Mouse (Mus musculus): ENCODE data around the gene Usp22.
A peak's percentile ranks its signal among the peaks of the same experiment; 100 is the strongest.
"Not testable (repeated sequence)": the region's sequence is repeated elsewhere in the genome, so short reads cannot be mapped to it uniquely, and the experiment has no call there.

Usp22 gene

DNA sequence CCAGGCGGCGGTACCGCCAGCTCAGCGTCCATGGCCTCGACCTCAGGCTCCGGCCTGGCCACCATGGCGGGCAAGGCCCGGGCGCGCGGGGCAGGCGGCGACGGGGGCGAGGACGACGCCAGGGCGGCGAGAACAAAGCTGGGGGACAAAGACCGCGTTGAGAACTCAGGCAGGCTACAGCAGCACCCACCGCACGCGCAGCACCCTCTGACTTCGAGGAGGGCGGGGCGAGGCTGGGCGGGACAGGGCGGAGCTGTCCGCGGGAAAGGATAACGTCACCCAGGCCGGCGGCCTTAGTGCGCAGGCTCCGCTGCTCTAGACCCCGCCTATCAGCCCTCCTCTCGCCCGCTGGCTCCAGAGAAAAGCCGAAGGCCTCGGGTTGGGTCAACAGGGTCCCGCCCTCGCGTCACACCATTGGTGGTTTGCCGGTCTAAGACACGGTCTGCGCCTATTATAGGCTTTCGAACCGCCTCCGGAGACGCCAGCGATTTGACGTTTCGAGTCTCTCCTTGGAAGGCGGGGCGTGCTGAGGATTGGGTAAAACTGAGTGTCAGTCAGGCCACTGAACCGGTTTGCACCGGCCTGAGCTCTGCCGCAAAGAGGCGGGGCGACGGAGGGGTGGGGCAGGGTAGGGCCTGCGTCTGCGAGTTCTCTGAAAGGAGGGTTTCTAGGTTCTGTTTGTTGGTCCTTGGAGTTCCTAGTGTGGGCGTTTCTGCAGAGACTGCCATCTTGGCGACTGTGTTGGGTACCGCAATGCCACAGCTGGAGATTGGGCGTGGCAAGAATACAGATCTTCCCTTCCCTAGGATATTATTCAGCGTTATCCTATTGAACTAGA is at the start of gene Usp22:
Gene Usp22, minus strand, starts transcription at position 235 of the 838 bp plus-strand sequence.
- peak; percentile 100 for DNase-seq (ENCODE audit: low read depth, low spot score)

DNA sequence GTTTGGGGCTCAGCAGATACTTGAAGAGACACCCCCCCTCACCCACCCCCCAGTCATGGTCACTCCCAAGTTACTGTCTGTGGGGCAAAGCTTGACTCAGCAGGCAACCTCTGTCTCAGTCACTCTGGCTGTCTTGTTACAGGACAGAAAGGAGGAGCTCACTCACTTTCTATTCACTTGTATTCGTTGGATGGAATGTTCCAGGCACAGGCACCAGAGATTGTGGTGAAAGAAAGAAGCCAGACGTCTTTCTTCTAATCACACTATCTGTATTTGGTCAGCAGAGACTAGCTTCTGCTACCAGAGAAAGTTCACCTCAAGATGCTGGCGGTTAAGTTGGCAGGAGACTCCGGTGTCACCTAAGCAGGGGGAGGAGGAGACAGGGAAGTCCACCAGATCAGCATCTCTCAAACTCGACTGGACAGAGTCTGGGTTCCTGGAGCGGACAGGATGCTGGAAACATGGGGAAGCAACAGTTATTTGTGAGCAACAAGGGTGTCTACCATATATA is 49.4 kb upstream of the Usp22 start:
- DNase-seq (ENCODE audit: low read depth, low spot score) = no peak

DNA sequence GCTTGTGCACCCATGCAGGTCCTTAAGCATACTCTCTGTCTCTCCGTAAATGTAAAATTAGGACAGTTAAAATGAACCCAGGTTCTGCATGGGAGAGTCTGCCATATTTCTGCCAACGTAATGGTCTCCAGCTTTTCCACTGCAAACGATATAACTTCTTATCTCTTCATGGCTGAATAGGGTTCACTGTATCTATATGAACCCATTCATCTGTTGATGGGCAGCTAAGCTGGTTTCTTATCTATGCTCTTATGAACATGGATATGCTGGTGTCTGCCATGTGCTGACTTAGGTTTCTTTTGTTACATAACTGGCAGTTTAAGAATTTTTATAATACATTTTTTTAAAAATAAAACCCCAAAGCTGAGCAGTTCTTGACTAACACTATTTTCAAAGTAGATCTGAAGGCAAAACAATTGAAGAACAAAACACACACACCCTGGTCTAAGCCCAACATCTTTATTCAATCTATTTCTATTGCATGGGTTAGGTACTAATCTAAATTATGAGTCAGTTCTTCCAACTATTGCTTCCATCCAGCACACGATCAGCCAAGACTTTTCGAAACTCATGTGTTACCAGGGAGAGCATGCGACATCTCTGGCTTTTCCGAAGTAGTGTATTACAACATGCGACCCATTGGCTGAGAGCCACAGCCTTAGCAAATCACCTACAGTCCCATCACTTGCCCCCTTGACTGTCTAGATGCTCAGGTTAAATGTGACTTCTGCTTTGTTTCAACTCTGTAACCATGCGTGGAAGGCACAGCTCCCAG is 48.3 kb upstream of the Usp22 start:
- peak; percentile 42 for DNase-seq (ENCODE audit: low read depth, low spot score)

DNA sequence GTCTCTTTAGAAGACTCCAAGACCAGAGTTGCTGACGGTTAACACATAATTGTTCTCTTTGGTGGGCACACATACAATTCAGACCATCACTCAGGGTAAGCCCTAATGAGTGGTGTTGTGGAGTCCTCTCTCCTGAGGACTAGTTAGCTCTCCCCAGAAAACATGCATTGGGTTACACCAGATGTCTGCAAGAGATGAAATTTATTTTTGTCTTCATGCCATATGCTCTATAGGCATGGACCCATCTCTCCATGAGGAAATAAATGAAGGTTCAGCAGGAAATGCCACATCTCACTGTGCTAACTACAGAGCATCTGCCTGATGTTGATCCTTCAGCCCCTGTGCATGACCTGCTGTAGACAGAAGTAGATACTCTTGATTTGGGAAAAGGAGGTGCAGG is 47.2 kb upstream of the Usp22 start:
- no peak for DNase-seq (ENCODE audit: low read depth, low spot score)

DNA sequence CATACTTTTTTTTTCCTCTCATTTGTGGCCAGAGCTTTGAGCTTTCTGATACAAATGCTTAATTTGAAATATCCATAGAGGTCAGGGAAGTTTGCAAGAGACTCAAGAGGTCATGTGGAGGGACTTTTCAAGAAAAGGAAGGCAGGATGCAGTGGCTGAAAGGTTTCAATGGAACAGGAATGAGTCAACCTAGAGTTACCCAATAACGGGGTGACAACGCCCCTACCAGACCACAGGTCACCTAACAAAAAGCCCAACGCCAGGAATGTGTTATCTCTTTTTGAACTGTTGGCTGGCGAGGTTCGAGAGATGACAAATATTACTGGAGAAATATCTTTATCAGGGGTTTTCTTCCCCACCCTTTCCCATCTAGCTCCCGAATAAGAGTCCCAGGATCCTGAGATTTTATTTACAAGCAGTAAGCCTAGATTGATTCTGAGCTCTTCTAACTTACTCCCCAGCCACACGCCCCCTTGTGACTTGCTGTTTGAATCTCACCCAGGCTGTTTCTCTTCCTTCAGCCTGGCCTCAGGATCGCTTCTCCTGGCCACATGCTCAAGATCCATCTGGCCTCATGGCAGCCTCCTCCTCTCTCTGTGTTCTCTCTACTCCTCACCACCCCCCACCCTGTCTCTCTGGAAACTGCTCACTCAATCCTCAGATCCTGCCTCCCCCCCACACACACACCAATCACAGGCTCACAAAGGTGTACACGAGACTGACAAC is 45.5 kb upstream of the Usp22 start:
- DNase-seq (ENCODE audit: low read depth, low spot score) = peak; percentile 66

DNA sequence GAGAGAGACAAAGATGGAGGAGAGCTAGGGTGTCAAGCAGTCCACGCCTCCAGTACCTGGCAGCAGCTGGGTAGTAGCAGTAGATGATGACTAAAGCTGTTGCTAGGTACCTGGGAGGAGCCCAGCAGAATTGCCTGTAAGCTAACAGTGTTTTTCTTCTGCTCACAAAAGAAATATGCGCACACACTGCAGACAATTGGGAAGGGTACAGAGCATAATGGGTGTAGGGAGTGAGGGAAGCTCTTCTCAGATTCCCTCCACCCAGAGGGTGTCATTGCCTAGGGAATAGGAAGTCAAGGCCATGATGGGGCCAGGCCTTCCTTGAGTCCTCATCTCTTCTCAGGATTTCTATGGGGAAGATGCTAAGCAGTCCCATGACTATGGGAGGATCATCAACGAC is 41.1 kb upstream of the Usp22 start:
- no peak for DNase-seq (ENCODE audit: low read depth, low spot score)

DNA sequence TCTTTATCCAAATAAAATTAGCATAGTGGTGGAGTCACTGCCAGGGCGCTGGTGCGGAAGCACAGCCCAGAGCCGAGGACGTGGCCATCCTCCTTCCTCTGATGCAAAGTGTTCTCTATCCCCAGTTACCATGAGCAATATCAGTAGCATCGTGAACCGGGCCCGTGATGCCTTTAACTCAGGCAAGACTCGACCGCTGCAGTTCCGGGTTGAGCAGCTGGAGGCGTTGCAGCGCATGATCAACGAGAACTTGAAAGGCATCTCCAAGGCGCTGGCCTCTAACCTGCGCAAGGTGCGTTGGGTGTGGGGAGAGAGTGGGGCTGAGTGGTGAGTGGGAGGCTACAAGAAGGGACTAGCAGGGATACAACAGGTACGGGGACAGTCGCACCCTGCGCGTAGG is 37.2 kb upstream of the Usp22 start:
- DNase-seq (ENCODE audit: low read depth, low spot score) = no peak

DNA sequence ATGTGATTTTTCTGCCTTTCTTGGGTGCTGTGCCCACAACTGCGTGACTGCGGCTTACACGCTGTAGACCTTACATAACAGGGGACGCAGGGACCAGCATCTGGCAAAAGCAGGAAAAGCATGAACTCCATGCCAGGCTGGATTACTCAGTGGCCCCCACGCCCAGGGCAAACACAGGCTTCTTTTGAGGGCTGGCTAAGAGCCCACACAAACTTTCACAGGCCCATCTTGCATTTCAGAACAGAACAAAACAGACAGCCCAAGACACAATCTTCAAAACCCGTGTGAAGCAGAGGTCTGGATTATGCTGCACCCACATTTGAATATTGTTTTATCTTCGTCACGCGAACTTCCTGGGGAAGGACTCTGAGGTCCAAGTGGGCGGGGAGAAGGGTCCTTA is 33.5 kb upstream of the Usp22 start:
- DNase-seq (ENCODE audit: low read depth, low spot score) = peak; percentile 46

DNA sequence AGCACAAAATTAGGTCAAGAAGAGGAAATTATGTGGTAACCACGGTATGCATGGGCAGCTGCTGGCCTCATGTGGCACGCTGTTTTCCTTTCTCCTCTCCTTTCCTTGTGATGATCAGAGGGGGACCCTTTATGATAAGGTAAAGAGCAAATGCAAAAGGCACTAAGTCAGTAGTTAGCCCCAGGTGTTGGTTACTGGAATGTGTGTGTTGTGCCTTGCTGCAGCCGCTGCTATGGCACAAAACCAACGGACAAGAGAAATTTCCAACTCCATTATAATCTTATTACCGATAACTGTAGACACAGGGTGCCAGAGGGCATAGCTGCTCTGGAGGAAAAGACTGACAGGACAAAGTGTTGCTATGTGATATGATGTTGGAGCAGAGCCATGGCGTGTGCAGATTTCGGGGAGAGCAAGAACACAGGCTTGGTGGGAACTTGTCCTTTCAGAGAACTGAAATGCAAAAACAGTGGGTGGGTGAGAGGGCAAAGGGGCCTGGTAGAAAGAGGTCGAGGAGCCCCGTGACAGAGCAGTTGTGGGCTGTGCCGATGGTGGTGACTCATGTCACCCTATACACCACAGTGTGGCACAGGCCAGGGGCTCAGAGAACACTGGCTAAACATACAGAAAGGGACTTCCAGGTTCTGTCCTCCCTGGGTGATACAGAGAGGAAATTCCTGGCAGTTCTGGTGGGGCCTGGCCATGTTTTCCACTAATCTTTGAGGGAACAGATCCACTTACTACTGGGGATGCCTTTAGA is 32.8 kb upstream of the Usp22 start, which contains the start of gene Aldh3a1:
Gene Aldh3a1, plus strand, starts transcription at position 51 of the 760 bp plus-strand sequence.
- peak; percentile 45 for DNase-seq (ENCODE audit: low read depth, low spot score)

DNA sequence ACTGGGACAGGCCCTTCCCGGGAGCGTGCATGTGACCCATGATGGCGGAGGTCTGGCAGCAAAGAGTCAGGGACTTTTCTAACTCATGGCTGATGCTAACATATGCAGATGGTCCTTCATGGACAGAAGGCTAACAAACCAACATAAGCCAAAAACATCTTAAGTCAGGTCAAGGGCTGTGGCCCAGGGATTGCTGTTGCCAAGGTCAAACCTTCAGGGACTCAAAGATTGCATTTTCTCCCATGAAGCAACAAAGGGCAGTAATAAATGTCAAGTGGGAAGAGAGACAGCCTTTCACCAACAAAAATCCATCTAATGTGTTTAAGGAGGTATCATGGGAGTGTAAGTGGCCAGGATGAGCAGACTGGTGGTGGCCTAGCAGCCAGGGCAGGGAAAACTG is 31.3 kb upstream of the Usp22 start:
- DNase-seq (ENCODE audit: low read depth, low spot score) = no peak

DNA sequence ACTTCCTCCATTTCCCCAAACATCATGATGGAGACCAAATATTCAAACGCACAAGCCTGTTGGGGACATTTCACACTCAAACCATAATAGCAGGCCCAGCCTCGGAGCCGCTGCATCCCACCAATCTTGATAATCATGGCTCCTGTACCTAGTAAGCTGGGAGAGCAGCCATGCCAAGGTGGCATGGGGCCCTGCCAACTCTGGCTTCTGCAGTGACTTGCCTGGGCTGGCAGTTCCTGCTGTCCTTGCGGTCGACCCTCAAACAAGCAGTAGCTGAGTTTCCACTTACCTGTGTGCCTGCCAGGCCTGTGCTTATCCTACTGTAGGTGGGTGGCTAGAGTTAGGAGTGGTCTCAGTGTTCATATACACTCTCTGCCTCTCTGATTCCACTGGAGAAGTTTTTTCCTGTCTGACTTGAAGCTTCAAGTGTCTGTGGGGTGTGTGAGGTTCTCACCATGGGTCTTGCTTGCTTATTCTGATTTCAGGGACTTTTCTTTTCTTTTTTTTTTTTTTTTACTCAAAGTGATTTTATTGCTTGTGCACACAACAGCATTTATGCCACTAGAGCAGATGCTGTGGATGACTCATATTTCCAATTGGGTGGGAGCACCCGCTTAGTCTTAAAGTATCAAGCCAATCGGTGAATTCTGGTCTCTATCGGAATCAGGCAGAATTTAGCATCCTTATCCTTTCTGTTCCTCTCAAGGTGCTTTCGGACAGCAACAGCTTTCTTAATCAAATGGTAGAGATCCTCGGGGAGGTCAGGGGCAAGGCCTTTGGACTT is 30.5 kb upstream of the Usp22 start:
- DNase-seq (ENCODE audit: low read depth, low spot score) = no peak

DNA sequence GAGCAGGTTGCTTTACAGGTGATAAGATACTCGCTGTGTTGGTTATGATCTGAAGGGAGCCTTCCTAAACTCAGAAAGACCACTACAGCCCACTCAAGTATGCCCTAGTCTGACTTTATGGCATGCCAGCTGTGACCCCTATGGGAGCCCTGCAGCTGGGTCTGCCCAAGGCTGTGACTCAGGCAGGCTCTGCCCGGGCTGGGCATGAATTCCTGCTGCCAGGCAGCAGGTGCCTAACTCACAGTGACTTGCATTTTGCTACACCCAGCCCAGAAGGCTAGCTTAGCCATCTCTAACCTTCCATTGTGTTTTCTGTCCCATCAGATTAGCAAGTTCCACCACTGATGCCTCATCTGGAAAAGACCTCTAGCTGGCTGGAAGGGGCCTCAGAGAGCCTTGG is 28.0 kb upstream of the Usp22 start:
- no peak for DNase-seq (ENCODE audit: low read depth, low spot score)

DNA sequence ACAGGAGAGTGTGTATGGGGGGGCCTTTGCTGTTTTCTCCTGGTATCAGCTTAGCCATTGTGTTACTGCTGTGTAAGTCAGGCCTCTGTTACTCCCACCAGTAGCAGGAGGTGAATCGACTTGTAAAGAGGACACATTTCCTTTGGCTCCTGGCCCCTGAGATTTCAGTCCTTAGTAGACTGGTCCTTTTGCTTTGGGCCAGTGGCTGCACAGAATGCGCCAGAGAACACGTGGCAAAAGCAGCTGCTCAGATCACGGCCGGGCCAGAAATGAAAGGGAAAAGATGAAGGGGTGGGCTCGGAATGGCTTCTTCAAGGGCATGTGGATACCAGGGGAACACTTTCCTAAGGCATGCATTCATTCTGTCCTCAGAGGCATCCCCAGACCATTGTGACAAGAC is 27.3 kb upstream of the Usp22 start:
- no peak for DNase-seq (ENCODE audit: low read depth, low spot score)

DNA sequence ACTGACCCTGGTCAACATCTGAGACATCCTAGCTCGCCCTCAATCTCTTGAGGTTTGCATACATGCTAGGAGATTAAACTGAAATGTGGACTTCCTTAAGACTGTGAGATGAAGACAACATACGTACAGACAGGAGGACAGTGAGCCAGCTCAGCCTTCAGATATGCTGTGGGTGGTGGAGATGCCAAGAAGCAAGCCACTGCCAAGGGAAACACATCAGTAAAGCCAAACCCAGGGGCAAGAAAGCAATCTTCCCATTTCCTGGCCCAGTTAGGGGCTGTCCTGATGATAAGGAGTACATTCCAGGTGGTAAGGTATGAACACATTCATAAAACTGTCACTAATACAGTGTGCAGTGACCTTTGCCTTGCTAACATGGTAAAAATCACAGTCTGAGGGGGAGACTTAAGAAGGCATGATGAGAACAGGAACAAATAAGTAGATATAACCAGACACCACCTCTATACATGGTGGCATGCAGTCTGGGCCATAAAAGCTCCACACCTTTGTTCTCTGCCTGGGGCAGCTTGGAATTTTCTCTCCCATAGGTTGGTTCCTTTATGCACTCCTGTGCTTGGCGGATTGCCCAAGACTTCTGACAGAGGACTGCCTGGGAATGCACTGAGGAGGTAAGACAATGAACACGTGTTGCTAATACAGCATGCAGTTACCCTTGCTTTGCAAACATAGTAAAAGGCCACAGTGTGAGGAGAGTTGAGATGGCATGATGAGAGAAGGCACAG is 24.9 kb upstream of the Usp22 start:
- DNase-seq (ENCODE audit: low read depth, low spot score) = peak; percentile 76

DNA sequence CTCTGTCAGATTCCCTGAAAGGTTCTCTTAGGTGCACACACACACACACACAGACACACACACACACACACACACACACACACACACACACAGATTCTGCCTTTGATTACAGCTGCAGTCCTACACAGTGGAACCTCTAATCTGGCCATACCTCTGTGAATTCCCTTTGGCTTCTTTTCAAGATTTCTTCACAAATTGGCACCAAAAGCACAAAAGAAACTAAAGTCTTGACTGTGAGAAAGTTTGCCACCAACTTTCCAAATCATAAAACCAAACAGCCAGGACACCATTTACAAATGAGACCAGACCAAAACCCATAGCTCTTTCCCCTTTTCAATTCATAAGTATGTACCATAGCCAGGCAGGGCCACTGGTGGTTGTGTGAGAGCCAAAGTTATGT is 23.1 kb upstream of the Usp22 start:
- no peak for DNase-seq (ENCODE audit: low read depth, low spot score)

DNA sequence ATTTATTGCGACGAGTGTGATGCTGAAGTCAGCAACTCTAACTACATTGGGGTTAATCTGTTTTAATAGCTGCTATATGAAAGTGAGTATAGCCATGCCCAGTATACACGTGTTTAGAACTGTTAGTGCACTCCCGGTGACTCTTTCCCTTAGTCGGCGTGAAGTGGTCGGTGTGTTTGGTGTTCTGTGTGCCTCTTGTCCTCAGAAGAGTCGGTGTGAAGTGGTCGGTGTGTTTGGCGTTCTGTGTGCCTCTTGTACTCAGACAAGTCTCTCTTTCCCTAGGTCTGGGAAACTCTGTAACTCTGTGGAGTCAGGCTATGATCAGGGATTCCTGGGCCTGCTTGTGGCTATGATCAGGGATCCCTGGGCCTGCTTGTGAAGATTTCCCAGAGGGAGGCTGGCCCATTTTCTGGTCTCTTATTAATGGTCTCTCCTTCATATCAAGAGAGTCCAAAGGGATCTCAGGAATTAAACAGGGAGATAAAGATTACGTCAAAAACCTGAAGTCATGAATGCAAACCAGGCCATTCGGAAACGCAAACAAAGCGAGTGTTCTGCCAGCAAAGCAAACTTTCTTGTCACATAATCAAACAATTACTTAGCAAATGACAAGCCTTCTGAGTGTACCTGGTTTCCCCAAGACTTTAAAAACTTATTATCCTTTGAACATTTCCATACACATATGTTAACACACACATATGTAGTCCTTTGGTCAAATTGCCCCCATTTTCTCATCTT is 21.9 kb upstream of the Usp22 start:
- no peak for DNase-seq (ENCODE audit: low read depth, low spot score)

DNA sequence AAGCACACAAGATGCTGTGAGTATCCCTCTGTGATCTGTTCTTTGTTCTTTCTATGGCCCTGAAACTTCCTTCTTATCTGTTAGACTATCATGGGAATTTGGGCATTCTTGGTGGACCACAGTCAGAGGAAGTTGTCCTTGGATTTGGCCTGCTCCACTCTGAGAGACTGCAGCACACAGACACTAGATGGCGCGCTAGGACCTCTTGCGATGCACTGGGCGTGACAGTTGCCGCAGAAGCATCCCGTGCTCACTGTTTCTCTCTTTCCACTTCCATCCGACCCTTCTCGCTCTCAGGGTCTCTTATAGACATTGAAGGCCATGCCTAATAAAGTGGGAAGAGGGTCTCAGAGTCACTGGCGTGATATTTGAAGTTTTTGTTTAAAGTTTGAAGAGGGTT is 18.5 kb upstream of the Usp22 start:
- peak; percentile 89 for DNase-seq (ENCODE audit: low read depth, low spot score)

DNA sequence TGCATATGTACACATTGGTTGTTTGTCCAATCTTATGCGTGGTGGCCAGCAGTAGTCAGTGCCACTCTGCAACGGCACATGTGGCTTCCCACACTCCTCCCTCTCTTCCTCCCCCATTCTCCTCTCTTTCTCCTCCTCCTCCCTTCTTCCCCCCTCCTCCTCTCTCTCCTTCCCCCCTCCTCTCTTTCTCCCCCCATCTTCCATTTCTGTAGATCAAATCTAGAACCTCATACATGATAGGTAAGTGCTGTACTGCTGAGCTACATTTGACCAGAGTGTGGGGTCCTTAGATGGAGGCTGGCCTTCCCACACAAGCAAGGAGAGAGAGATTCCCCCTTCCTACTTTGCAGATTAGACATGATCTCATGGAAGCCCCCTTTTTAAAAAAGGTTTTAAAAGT is 17.9 kb upstream of the Usp22 start:
- DNase-seq (ENCODE audit: low read depth, low spot score) = no peak

DNA sequence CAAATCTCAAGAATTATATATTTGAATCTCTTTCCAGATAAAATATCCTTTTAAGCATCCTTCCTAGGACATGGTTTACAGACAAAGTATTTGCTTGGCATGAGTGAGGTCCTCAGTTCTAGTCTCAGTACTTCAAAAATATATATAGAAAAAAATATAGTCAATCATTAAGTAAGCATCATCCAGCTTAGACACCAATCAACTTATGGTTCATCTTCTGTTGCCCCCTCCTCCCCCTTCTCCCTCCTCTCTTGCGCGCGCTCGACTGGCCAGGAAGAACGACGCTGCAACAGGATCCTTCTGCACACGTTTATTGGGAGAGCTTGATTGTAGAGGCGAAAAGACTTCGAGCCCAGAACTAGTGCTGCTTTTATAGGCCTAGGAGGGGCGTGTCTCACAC is 17.3 kb upstream of the Usp22 start:
- DNase-seq (ENCODE audit: low read depth, low spot score) = not testable (repeated sequence)

Measured in 3T3-L1 (cell line).